Mouse (Mus musculus): Measurements from ENCODE around the gene Gm28635. TPM values are rescaled to one million over a fixed set of nuclear protein-coding genes. Genes with fewer than 3 reads are reported as not detected.
A peak's percentile ranks its signal among the peaks of the same experiment; 100 is the strongest.
"Not testable (repeated sequence)": the region's sequence is repeated elsewhere in the genome, so short reads cannot be mapped to it uniquely, and the experiment has no call there.

The Gm28635 gene
- polyA plus RNA-seq, 1 experiment from 2014 or later = not detected

DNA sequence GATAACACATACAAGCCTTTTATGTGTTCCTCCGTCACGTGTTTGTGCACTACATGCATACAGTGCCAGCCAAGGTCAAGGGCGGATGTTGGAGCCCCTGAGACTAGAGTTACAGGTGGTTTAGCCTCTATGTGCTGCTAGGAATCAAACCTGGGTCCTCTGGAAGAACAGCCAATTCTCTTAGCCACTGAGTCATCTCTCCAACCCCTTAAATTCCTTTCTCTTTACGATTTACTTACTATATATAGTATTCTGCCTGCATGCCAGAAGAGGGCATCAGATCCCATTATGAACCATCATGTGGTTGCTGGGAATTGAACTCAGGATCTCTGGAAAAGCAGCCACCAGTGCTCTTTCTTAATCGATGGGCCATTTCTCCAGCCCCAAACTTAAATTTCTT is 6.3 kb downstream of the Gm28635 start:
- not testable (repeated sequence) for H3K9ac ChIP-seq (ENCODE audit: low read length); H3K9me3 ChIP-seq (ENCODE audit: control insufficient read depth, low read length); H3K27me3 ChIP-seq (ENCODE audit: control insufficient read depth, insufficient read depth, low read length); ATAC-seq (ENCODE audit: insufficient number of reproducible peaks, low FRiP score, low TSS enrichment, low read depth); H3K4me1 ChIP-seq (ENCODE audit: control insufficient read depth, insufficient read depth, low read length); H3K4me3 ChIP-seq (ENCODE audit: low read depth, low read length); DNase-seq (ENCODE audit: low spot score); H3K27ac ChIP-seq (replicated peaks; ENCODE audit: low read depth, low read length); H3K4me2 ChIP-seq (ENCODE audit: low read depth, severe bottlenecking); H3K36me3 ChIP-seq (ENCODE audit: control insufficient read depth, insufficient read depth, low read length)
- WGBS = 66% methylated on average over 4 of the region's 5 CpGs

DNA sequence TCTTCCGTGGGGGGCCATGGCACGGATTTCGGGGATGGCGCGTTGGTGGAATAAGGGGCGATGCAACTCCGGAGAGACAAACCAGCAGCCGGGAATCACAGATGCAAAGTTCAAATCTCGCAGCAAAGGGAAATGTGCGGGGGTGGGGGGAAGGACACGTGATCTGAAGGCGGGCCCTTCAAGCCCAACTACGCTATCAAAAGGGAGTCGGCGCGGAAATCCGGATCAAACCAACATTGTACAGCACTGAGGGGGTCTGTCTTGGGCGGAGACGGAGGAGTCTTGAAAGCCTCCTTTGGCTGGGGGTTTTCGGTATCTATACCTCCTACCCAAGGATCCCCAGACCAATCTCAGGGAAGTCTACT is 7.3 kb downstream of the Gm28635 start, which contains the start of gene Selenoh:
Gene Selenoh (minus strand): TSS at position 202 of the 365 bp plus-strand sequence.
- no peaks in the 10 kb centered on the region for H3K27me3 ChIP-seq (ENCODE audit: control insufficient read depth, insufficient read depth, low read length)
- H3K36me3 ChIP-seq (ENCODE audit: control insufficient read depth, insufficient read depth, low read length) = peaks cover 7% of the 10 kb centered on the region; the same call in 1 of the 2 replicates
- ATAC-seq (ENCODE audit: insufficient number of reproducible peaks, low FRiP score, low TSS enrichment, low read depth) (peak; percentile 93), DNase-seq (ENCODE audit: low spot score) (peak; percentile 93)
- WGBS = under 1% methylated on average over 20 of the region's 20 CpGs
- peak within 1 kb of the TSS; percentile 94 for H3K27ac ChIP-seq (replicated peaks; ENCODE audit: low read depth, low read length)
- H3K4me1 ChIP-seq (ENCODE audit: control insufficient read depth, insufficient read depth, low read length) = peaks cover 5% of the 10 kb centered on the region
- H3K9me3 ChIP-seq (ENCODE audit: control insufficient read depth, low read length) = no peaks in the 10 kb centered on the region
- peak within 1 kb of the TSS; percentile 95 for H3K9ac ChIP-seq (ENCODE audit: low read length)
- peak within 1 kb of the TSS; percentile 69 for H3K4me2 ChIP-seq (ENCODE audit: low read depth, severe bottlenecking)
- H3K4me3 ChIP-seq (ENCODE audit: low read depth, low read length) = peak within 1 kb of the TSS; percentile 89

GRCm38 (mm10) chr2:84669828-84670568 is 7.8 kb downstream of the Gm28635 start:
- WGBS = 3% methylated on average over 39 of the region's 39 CpGs
- peak overlapping the region; percentile 69 for H3K4me2 ChIP-seq (ENCODE audit: low read depth, severe bottlenecking)
- ATAC-seq (ENCODE audit: insufficient number of reproducible peaks, low FRiP score, low TSS enrichment, low read depth) = peak; percentile 74
- H3K9me3 ChIP-seq (ENCODE audit: control insufficient read depth, low read length) = no peaks in the 10 kb centered on the region
- H3K4me3 ChIP-seq (ENCODE audit: low read depth, low read length) = peak overlapping the region; percentile 89
- no peaks in the 10 kb centered on the region for H3K27me3 ChIP-seq (ENCODE audit: control insufficient read depth, insufficient read depth, low read length)
- H3K9ac ChIP-seq (ENCODE audit: low read length) = peak overlapping the region; percentile 95
- H3K4me1 ChIP-seq (ENCODE audit: control insufficient read depth, insufficient read depth, low read length) = peaks cover 5% of the 10 kb centered on the region
- peak overlapping the region; percentile 94 for H3K27ac ChIP-seq (replicated peaks; ENCODE audit: low read depth, low read length)
- peaks cover 7% of the 10 kb centered on the region; the same call in 1 of the 2 replicates for H3K36me3 ChIP-seq (ENCODE audit: control insufficient read depth, insufficient read depth, low read length)
- no peak for DNase-seq (ENCODE audit: low spot score)

- H3K4me3 ChIP-seq (ENCODE audit: low read depth, low read length) = no peak overlapping the region
- DNase-seq (ENCODE audit: low spot score) (no peak), ATAC-seq (ENCODE audit: insufficient number of reproducible peaks, low FRiP score, low TSS enrichment, low read depth) (no peak)
- no peak overlapping the region for H3K4me2 ChIP-seq (ENCODE audit: low read depth, severe bottlenecking)
- no peaks in the 10 kb centered on the region; the same call in 1 of the 2 replicates for H3K36me3 ChIP-seq (ENCODE audit: control insufficient read depth, insufficient read depth, low read length)
- peaks cover 5% of the 10 kb centered on the region for H3K4me1 ChIP-seq (ENCODE audit: control insufficient read depth, insufficient read depth, low read length)
- H3K9me3 ChIP-seq (ENCODE audit: control insufficient read depth, low read length) = no peaks in the 10 kb centered on the region
- no peak overlapping the region for H3K27ac ChIP-seq (replicated peaks; ENCODE audit: low read depth, low read length)
- WGBS = 66% methylated on average over 12 of the region's 12 CpGs
- no peak overlapping the region for H3K9ac ChIP-seq (ENCODE audit: low read length)
- H3K27me3 ChIP-seq (ENCODE audit: control insufficient read depth, insufficient read depth, low read length) = no peaks in the 10 kb centered on the region
Observed at GRCm38 (mm10) chr2:84666081-84666480, 11.8 kb downstream of the Gm28635 start.

GRCm38 (mm10) chr2:84662866-84663265 is 15.0 kb downstream of the Gm28635 start:
- no peak overlapping the region for H3K27ac ChIP-seq (replicated peaks; ENCODE audit: low read depth, low read length)
- 28% methylated on average over 2 of the region's 2 CpGs for WGBS
- H3K4me2 ChIP-seq (ENCODE audit: low read depth, severe bottlenecking) = no peak overlapping the region
- no peaks in the 10 kb centered on the region for H3K27me3 ChIP-seq (ENCODE audit: control insufficient read depth, insufficient read depth, low read length)
- H3K36me3 ChIP-seq (ENCODE audit: control insufficient read depth, insufficient read depth, low read length) = no peaks in the 10 kb centered on the region
- ATAC-seq (ENCODE audit: insufficient number of reproducible peaks, low FRiP score, low TSS enrichment, low read depth) (no peak), DNase-seq (ENCODE audit: low spot score) (peak; percentile 55)
- no peak overlapping the region for H3K9ac ChIP-seq (ENCODE audit: low read length)
- no peaks in the 10 kb centered on the region for H3K4me1 ChIP-seq (ENCODE audit: control insufficient read depth, insufficient read depth, low read length)
- H3K4me3 ChIP-seq (ENCODE audit: low read depth, low read length) = no peak overlapping the region
- no peaks in the 10 kb centered on the region for H3K9me3 ChIP-seq (ENCODE audit: control insufficient read depth, low read length)

DNA sequence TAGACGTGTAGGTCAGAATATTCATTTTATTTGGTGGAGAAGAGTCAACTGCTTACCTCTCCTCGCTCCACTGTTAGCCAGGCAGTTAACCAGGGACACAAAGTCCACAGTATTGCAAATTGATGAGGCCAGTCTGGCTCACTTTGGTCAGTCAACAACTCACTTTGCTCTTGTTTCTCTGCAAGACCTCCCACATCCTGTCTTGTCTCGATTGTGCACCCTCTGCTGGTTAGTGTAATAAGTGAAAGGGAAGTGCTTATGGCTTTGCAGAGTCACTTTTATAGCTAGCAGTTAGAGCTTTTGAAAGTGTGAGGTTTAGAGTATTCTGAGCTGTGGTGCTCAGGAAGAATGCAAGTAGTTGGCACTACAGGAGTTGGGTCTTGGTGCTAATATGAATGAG is 17.6 kb downstream of the Gm28635 start:
- H3K9me3 ChIP-seq (ENCODE audit: control insufficient read depth, low read length) = no peaks in the 10 kb centered on the region
- no peak for ATAC-seq (ENCODE audit: insufficient number of reproducible peaks, low FRiP score, low TSS enrichment, low read depth)
- no peak for DNase-seq (ENCODE audit: low spot score)
- no peak overlapping the region for H3K27ac ChIP-seq (replicated peaks; ENCODE audit: low read depth, low read length)
- H3K27me3 ChIP-seq (ENCODE audit: control insufficient read depth, insufficient read depth, low read length) = no peaks in the 10 kb centered on the region
- H3K36me3 ChIP-seq (ENCODE audit: control insufficient read depth, insufficient read depth, low read length) = no peaks in the 10 kb centered on the region
- no peak overlapping the region for H3K4me3 ChIP-seq (ENCODE audit: low read depth, low read length)
- no peak overlapping the region for H3K9ac ChIP-seq (ENCODE audit: low read length)
- H3K4me1 ChIP-seq (ENCODE audit: control insufficient read depth, insufficient read depth, low read length) = no peaks in the 10 kb centered on the region
- 69% methylated on average over 3 of the region's 3 CpGs for WGBS
- no peak overlapping the region for H3K4me2 ChIP-seq (ENCODE audit: low read depth, severe bottlenecking)

- H3K27ac ChIP-seq (replicated peaks; ENCODE audit: low read depth, low read length) = no peak within 1 kb of the TSS
- H3K4me1 ChIP-seq (ENCODE audit: control insufficient read depth, insufficient read depth, low read length) = no peaks in the 10 kb centered on the region
- no peak for DNase-seq (ENCODE audit: low spot score)
- no peak within 1 kb of the TSS for H3K9ac ChIP-seq (ENCODE audit: low read length)
- H3K4me2 ChIP-seq (ENCODE audit: low read depth, severe bottlenecking) = no peak within 1 kb of the TSS
- H3K9me3 ChIP-seq (ENCODE audit: control insufficient read depth, low read length) = no peaks in the 10 kb centered on the region
- ATAC-seq (ENCODE audit: insufficient number of reproducible peaks, low FRiP score, low TSS enrichment, low read depth) = no peak
- no peak within 1 kb of the TSS for H3K4me3 ChIP-seq (ENCODE audit: low read depth, low read length)
- no peaks in the 10 kb centered on the region for H3K36me3 ChIP-seq (ENCODE audit: control insufficient read depth, insufficient read depth, low read length)
- WGBS = 94% methylated on average over 32 of the region's 32 CpGs
- no peaks in the 10 kb centered on the region for H3K27me3 ChIP-seq (ENCODE audit: control insufficient read depth, insufficient read depth, low read length)
Observed at GRCm38 (mm10) chr2:84658806-84659205, 19.0 kb downstream of the Gm28635 start, which contains the start of gene Btbd18. Btbd18 (plus strand) TSS chr2:84659079.

DNA sequence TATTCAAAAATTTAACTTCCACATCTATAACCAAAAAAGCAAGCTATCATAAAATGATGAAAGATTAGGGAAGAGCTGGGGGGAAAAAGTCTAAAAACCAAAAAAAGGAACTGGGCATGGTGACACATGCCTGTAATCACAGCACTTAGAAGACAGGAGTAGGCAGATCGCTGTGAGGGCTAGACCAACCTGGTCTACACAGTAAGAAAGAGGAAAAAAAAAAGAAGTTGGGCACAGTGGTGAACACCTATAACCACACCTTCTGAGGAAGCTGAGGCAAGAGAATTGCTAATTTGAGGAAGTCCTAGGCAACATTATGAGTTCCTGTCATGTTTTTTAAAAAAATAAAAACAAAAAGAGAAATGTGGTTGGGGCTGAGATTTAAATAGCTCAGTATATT is 22.0 kb downstream of the Gm28635 start:
- DNase-seq (ENCODE audit: low spot score) = no peak
- Histone ChIP-seq H3K9ac (ENCODE audit: low read length) (no peak overlapping the region), H3K36me3 (ENCODE audit: control insufficient read depth, insufficient read depth, low read length) (no peaks in the 10 kb centered on the region), H3K27me3 (ENCODE audit: control insufficient read depth, insufficient read depth, low read length) (no peaks in the 10 kb centered on the region), H3K4me1 (ENCODE audit: control insufficient read depth, insufficient read depth, low read length) (no peaks in the 10 kb centered on the region), H3K27ac (replicated peaks; ENCODE audit: low read depth, low read length) (no peak overlapping the region), H3K9me3 (ENCODE audit: control insufficient read depth, low read length) (no peaks in the 10 kb centered on the region), H3K4me3 (ENCODE audit: low read depth, low read length) (no peak overlapping the region), H3K4me2 (ENCODE audit: low read depth, severe bottlenecking) (no peak overlapping the region)
- WGBS = 81% methylated on average over 1 of the region's 1 CpGs
- no peak for ATAC-seq (ENCODE audit: insufficient number of reproducible peaks, low FRiP score, low TSS enrichment, low read depth)
